Mouse (Mus musculus): Measurements from ENCODE around the gene Cdk14. TPM values are rescaled to one million over a fixed set of nuclear protein-coding genes. Genes with fewer than 3 reads are reported as not detected.

Cdk14 gene
- polyA plus RNA-seq, 1 experiment = 3.1 TPM

DNA sequence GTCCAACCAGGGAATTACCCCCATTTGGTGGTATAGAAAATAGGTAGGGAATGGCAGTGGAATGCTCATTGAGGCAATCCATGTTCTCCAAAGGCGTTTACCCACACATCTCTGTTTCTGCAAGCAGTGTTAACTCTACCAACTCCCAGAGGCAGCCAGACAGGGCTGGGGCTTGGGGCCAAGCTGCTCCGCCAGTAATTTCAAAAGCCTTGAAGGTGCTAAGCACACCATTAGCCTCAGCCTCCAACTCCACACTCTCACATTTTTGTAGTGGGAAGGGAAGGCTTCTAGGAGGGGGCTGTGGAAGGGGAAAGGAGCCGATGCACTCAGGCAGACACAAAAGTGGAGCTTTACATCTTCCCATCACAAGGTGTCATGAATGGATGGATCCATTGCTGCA, 525.1 kb downstream of the Cdk14 start:
- no peak overlapping the region for H3K4me3 ChIP-seq (ENCODE audit: control insufficient read depth, low read depth, low read length)
- no peak overlapping the region for H3K27ac ChIP-seq (ENCODE audit: control insufficient read depth, insufficient read depth, low read depth, low read length)
- H3K4me1 ChIP-seq (ENCODE audit: control insufficient read depth, insufficient read depth, low read length) = no peaks in the 10 kb centered on the region

DNA sequence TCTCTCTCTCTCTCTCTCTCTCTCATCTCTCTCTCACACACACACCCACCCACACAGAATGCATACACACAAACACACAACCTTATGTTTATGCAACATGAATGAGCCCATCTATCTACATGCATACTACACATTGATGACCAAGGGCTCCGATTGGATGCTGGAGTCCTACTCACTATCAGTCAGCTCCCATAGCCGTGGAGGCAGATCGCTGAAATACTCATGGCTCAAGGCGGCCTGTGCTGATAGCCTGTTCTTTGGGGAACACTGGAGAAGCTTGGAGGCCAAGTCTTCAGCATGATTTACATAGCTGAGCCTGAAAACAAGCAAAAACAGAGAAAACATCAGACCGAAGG, 526.3 kb downstream of the Cdk14 start:
- no peak overlapping the region for H3K27ac ChIP-seq (ENCODE audit: control insufficient read depth, insufficient read depth, low read depth, low read length)
- H3K4me3 ChIP-seq (ENCODE audit: control insufficient read depth, low read depth, low read length) = no peak overlapping the region
- H3K27me3 ChIP-seq (ENCODE audit: control insufficient read depth, insufficient read depth, low read length) = no peaks in the 10 kb centered on the region
- no peaks in the 10 kb centered on the region for H3K36me3 ChIP-seq (ENCODE audit: control insufficient read depth, insufficient read depth, low read length)
- no peaks in the 10 kb centered on the region for H3K4me1 ChIP-seq (ENCODE audit: control insufficient read depth, insufficient read depth, low read length)
- TF ChIP-seq CTCF (IDR thresholded peaks at IDR 0.05; ENCODE audit: control insufficient read depth, insufficient read depth, insufficient replicate concordance, low read depth, low read length) (no peak), POLR2A (IDR thresholded peaks at IDR 0.05; ENCODE audit: control insufficient read depth, low read depth, low read length) (no peak)

More for the DNA sequence above, 525.1 kb downstream of the Cdk14 start:
- TF ChIP-seq POLR2A (IDR thresholded peaks at IDR 0.05; ENCODE audit: control insufficient read depth, low read depth, low read length) (no peak), CTCF (IDR thresholded peaks at IDR 0.05; ENCODE audit: control insufficient read depth, insufficient read depth, insufficient replicate concordance, low read depth, low read length) (no peak)
- H3K36me3 ChIP-seq (ENCODE audit: control insufficient read depth, insufficient read depth, low read length) = no peaks in the 10 kb centered on the region
- H3K27me3 ChIP-seq (ENCODE audit: control insufficient read depth, insufficient read depth, low read length) = no peaks in the 10 kb centered on the region

DNA sequence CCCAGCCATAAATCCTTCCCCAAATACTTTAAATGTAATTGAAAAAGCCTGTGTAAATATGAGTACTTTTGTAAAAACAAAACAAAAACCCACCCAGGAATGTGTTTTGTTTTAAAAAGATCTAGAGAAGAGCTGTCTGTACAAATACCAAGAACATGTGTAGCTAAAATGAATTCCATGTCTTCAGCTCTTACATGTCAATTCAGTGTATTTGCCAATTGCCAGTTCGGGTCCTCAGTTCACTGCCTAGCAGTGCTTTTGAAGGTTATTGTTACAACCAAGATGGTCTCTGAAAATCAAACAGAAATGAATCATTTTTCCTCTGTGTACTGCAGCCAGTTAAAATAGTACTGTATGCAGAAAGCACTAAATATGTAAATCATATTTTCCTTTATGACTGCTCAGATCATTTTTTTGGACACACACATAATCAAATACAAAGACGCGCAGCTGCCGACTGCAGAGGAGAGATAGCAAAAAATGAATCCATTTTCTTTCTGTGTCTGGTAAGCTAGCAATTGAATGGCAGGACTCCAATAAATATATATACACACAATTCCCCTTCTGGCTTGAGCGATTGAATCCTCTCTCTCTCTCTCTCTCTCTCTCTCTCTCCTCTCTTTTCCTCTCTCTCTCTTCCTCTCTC, 526.8 kb downstream of the Cdk14 start:
- Histone ChIP-seq H3K36me3 (ENCODE audit: control insufficient read depth, insufficient read depth, low read length) (no peaks in the 10 kb centered on the region), H3K27me3 (ENCODE audit: control insufficient read depth, insufficient read depth, low read length) (no peaks in the 10 kb centered on the region), H3K4me1 (ENCODE audit: control insufficient read depth, insufficient read depth, low read length) (no peaks in the 10 kb centered on the region), H3K27ac (ENCODE audit: control insufficient read depth, insufficient read depth, low read depth, low read length) (no peak overlapping the region), H3K4me3 (ENCODE audit: control insufficient read depth, low read depth, low read length) (no peak overlapping the region)
- TF ChIP-seq POLR2A (IDR thresholded peaks at IDR 0.05; ENCODE audit: control insufficient read depth, low read depth, low read length) (no peak), CTCF (IDR thresholded peaks at IDR 0.05; ENCODE audit: control insufficient read depth, insufficient read depth, insufficient replicate concordance, low read depth, low read length) (no peak)

DNA sequence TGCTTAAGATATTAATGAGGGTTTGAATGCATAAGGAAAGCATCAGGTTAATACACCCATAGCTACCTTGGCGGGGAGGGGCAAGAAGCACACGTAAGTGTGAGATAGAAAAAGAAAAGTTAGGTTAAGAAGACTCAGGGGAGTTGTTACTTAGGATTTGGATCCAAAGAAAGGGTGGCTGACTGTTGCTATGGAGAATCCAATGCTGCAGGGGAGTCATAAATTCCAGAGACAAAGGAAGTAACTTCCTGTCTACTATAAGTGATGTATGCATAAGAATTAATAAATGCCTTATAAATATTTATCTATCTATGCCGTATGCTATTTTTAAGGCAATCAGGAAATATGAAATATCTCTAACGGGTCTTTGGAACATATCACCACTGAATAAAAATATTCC, 527.4 kb downstream of the Cdk14 start:
- Histone ChIP-seq H3K27me3 (ENCODE audit: control insufficient read depth, insufficient read depth, low read length) (no peaks in the 10 kb centered on the region), H3K4me1 (ENCODE audit: control insufficient read depth, insufficient read depth, low read length) (no peaks in the 10 kb centered on the region), H3K4me3 (ENCODE audit: control insufficient read depth, low read depth, low read length) (no peak overlapping the region), H3K36me3 (ENCODE audit: control insufficient read depth, insufficient read depth, low read length) (no peaks in the 10 kb centered on the region), H3K27ac (ENCODE audit: control insufficient read depth, insufficient read depth, low read depth, low read length) (no peak overlapping the region)
- TF ChIP-seq CTCF (IDR thresholded peaks at IDR 0.05; ENCODE audit: control insufficient read depth, insufficient read depth, insufficient replicate concordance, low read depth, low read length) (no peak), POLR2A (IDR thresholded peaks at IDR 0.05; ENCODE audit: control insufficient read depth, low read depth, low read length) (no peak)

- Histone ChIP-seq H3K4me1 (ENCODE audit: control insufficient read depth, insufficient read depth, low read length) (no peaks in the 10 kb centered on the region), H3K27me3 (ENCODE audit: control insufficient read depth, insufficient read depth, low read length) (no peaks in the 10 kb centered on the region), H3K4me3 (ENCODE audit: control insufficient read depth, low read depth, low read length) (no peak overlapping the region), H3K27ac (ENCODE audit: control insufficient read depth, insufficient read depth, low read depth, low read length) (no peak overlapping the region), H3K36me3 (ENCODE audit: control insufficient read depth, insufficient read depth, low read length) (no peaks in the 10 kb centered on the region)
- TF ChIP-seq POLR2A (IDR thresholded peaks at IDR 0.05; ENCODE audit: control insufficient read depth, low read depth, low read length) (no peak), CTCF (IDR thresholded peaks at IDR 0.05; ENCODE audit: control insufficient read depth, insufficient read depth, insufficient replicate concordance, low read depth, low read length) (no peak)
Observed at GRCm38 (mm10) chr5:4891862-4892704, 528.0 kb downstream of the Cdk14 start.

GRCm38 (mm10) chr5:4887069-4887468, 533.0 kb downstream of the Cdk14 start:
- no peaks in the 10 kb centered on the region for H3K4me1 ChIP-seq (ENCODE audit: control insufficient read depth, insufficient read depth, low read length)
- no peak for TF ChIP-seq POLR2A (IDR thresholded peaks at IDR 0.05; ENCODE audit: control insufficient read depth, low read depth, low read length)
- TF ChIP-seq CTCF (IDR thresholded peaks at IDR 0.05; ENCODE audit: control insufficient read depth, insufficient read depth, insufficient replicate concordance, low read depth, low read length) = no peak
- H3K27ac ChIP-seq (ENCODE audit: control insufficient read depth, insufficient read depth, low read depth, low read length) = no peak overlapping the region
- no peaks in the 10 kb centered on the region for H3K27me3 ChIP-seq (ENCODE audit: control insufficient read depth, insufficient read depth, low read length)
- H3K4me3 ChIP-seq (ENCODE audit: control insufficient read depth, low read depth, low read length) = no peak overlapping the region
- no peaks in the 10 kb centered on the region for H3K36me3 ChIP-seq (ENCODE audit: control insufficient read depth, insufficient read depth, low read length)

DNA sequence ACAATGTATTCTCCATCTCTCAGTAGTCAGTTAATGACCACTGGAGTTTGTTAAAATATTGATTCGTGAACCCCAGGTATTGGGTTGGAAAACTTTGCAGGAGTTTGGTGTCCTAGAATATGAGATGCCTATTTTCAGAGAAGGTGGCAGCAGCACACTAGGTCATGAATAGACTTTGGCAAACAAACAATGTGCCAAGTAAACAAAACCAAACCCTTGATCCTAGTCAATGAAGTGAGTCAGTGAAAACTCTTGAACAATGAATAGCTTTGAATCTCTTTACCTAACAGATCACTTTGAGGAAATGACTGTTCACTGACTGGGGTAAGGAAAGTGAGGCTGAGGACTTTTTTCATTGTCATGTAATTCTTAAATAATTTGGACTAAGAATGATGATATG, 537.3 kb downstream of the Cdk14 start:
- no peak overlapping the region for H3K27ac ChIP-seq (ENCODE audit: control insufficient read depth, insufficient read depth, low read depth, low read length)
- H3K4me3 ChIP-seq (ENCODE audit: control insufficient read depth, low read depth, low read length) = no peak overlapping the region
- no peaks in the 10 kb centered on the region for H3K4me1 ChIP-seq (ENCODE audit: control insufficient read depth, insufficient read depth, low read length)
- no peaks in the 10 kb centered on the region for H3K36me3 ChIP-seq (ENCODE audit: control insufficient read depth, insufficient read depth, low read length)
- no peaks in the 10 kb centered on the region for H3K27me3 ChIP-seq (ENCODE audit: control insufficient read depth, insufficient read depth, low read length)
- no peak for TF ChIP-seq CTCF (IDR thresholded peaks at IDR 0.05; ENCODE audit: control insufficient read depth, insufficient read depth, insufficient replicate concordance, low read depth, low read length)
- TF ChIP-seq POLR2A (IDR thresholded peaks at IDR 0.05; ENCODE audit: control insufficient read depth, low read depth, low read length) = no peak

All from testis, adult 2 months (tissue).